Mouse (Mus musculus) limb, embryonic 10.5 days (tissue): ENCODE results near the gene S1pr4. TPM values are rescaled to one million over a fixed set of nuclear protein-coding genes. Genes with fewer than 3 reads are reported as not detected.
A peak's percentile ranks its signal among the peaks of the same experiment; 100 is the strongest.

Experiments used
- DNase-seq: peaks from one replicate; pipeline ENCODE4 v3.0.0-alpha.2; 2017; ENCODE audit warnings: low spot score
- H3K27ac ChIP-seq: fragments of 300-500 bp; sonication (generic); 2 replicates; pipeline ENCODE4 v1.5.1; 2016; ENCODE audit warnings: mild to moderate bottlenecking
- H3K27me3 ChIP-seq: fragments of 300-500 bp; sonication (generic); 2 replicates; pipeline ENCODE4 v1.6.1; 2016; ENCODE audit warnings: low read depth, mild to moderate bottlenecking; ENCODE audit not compliant: poor library complexity, severe bottlenecking
- H3K36me3 ChIP-seq: fragments of 300-500 bp; sonication (generic); 2 replicates; pipeline ENCODE4 v1.6.1; 2016; ENCODE audit warnings: mild to moderate bottlenecking, moderate library complexity
- H3K4me1 ChIP-seq: fragments of 300-500 bp; sonication (generic); 2 replicates; pipeline ENCODE4 v1.6.1; 2016
- H3K4me3 ChIP-seq: fragments of 300-500 bp; sonication (generic); 2 replicates; pipeline ENCODE4 v1.5.1; 2016; ENCODE audit warnings: mild to moderate bottlenecking, moderate library complexity
- H3K9me3 ChIP-seq: fragments of 300-500 bp; sonication (generic); replicated peaks from 2 replicates; pipeline ENCODE4 v1.6.1; 2016; ENCODE audit warnings: mild to moderate bottlenecking
- WGBS: fragments of 180-500 bp; shearing (Covaris S2); methylation state at CpG from one replicate; pipeline ENCODE4 v1.1.7; 2016; 5-methylcytosine and 5-hydroxymethylcytosine counted together
- polyA plus RNA-seq: library from polyadenylated mRNA; unstranded; fragments of >200 nt; fragmentation: Nextera tagmentation; extraction: Ambion mirVana; gene quantifications from 2 replicates; pipeline ENCODE4 v1.2.1, GENCODE M21; 2016

Gene S1pr4
- polyA plus RNA-seq, 1 experiment from 2014 or later: 0.34 TPM

DNA sequence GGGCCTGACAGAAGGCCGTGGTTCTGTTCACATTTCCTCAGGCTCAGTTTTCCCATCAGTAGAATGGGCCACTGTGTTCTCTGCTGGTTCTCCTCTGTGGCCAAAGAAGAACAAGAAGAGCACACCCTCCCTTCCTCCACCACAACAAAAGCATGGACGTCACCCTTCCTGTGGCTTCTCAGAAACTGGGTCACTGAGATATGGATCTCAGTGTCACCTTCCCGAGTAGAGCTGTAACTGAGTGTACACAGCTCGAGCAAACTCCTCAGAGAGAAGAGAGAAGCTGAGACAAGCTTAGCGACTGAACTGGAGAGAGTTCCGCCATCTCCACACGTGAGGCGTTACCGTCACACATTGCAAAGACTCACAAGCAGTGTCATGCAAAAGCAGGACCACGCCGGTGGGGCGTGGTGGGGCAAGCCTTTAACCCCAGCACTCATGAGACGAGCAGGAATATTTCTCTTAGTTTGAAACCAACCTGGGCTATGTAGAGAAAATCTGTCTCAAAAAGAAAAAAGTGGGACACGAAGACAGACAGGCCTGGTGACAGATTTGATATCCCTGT is 10.4 kb upstream of the S1pr4 start:
- Histone ChIP-seq H3K36me3 (no peaks in the 10 kb centered on the region), H3K27ac (no peak overlapping the region), H3K4me1 (peaks cover 6% of the 10 kb centered on the region; the same call in 1 of the 2 replicates), H3K4me3 (no peak overlapping the region), H3K9me3 (0 out of 2 replicates have a peak, but pooled peaks cover 2% of the 10 kb centered on the region), H3K27me3 (peaks cover 29% of the 10 kb centered on the region)
- DNase-seq: no peak
- WGBS: 84% methylated on average over 14 of the region's 14 CpGs

DNA sequence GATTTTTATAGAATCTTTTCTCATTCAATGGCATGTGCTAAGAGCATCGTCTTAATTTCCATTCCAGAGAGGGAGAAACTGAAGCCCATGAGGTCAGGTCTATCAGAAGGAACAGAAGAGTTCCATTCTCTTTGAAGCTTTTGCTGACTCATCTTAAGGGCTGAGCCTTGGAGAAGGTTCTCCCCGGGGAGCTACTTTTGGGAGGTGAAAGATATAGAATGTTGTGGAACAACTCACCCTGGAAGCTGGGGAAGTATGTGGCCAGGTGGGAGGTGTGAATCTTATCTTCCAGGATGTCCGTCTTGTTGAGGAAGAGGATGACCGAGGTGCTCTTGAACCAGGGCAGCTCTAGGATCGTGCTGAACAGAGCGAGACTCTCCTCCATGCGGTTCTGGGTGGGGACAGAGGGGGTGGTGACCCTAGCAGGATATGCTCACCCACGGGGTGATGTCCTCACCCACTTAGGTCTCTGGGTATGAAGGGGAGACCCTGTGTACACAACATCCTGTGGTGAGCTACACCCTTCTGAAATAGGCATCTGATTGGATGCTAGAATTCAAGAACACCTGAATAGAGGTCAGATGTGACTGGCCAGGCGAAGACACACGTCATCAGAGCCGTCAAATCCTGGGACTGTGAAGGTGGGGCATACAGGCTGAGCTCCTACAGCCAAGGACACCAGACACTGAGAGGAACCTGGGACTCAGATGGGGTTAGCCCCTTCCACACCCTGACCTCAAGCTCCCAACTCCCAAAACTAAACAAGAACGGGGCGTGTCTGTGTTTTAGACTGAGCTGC is 8.0 kb upstream of the S1pr4 start:
- Histone ChIP-seq H3K4me3 (no peak overlapping the region), H3K4me1 (peaks cover 8% of the 10 kb centered on the region), H3K27me3 (peaks cover 31% of the 10 kb centered on the region), H3K36me3 (no peaks in the 10 kb centered on the region), H3K9me3 (no peaks in the 10 kb centered on the region), H3K27ac (no peak overlapping the region)
- DNase-seq: no peak
- 74% methylated on average over 13 of the region's 13 CpGs for WGBS

DNA sequence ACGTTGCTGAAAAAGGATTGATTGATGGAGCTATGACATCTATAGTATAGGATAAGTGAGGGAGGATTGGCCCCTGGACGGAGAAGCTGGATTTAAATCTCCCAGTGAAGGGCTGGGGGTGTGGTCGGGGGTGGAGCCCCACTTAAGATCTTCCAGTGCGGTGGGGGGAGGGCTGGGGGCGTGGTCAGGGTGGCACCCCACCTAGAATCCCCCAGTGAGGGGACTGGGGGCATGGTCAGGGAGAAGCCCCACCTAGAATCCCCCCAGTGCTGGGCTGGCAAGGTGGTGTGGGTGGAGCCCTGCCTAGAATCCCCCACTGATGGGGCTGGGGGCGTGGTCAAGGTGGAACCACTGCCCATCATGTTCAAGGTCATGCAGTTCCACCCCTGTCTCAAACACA is 7.2 kb upstream of the S1pr4 start:
- H3K4me1 ChIP-seq: peaks cover 10% of the 10 kb centered on the region
- 32% methylated on average over 6 of the region's 6 CpGs for WGBS
- H3K36me3 ChIP-seq: no peaks in the 10 kb centered on the region
- H3K4me3 ChIP-seq: no peak overlapping the region
- H3K9me3 ChIP-seq: no peaks in the 10 kb centered on the region
- DNase-seq: no peak
- peaks cover 26% of the 10 kb centered on the region for H3K27me3 ChIP-seq
- H3K27ac ChIP-seq: no peak overlapping the region

DNA sequence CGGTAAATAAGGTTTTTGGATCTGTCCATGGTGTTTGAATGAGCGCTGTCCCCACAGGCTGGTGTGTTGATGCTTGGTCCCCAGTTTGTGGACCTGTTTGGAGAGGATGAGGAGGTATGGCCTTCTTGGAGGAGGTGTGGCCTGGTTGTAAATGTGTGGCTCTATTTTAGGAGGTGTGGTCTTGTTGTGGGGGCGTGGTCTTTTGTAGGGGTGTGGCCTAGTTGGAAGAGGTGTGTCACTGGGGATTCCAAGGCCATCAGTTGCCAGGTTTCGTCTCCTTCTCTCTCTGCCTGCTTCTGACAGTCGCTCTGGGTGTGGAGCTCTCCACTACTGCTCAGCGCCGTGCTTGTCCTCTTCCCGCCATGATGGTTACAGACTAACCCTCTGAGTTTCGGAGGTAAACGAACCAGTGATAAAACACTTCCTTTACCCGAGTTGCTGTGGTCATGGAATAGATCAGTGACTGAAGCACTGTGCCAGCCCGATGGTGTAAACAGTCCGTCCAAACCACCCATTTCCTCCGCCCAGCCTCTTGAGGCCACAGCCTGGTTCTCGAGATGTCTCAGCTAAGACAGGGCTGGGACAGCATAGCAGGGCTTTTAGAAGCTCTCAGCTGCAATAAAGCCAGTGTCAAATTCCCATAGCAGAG is 5.2 kb upstream of the S1pr4 start:
- Histone ChIP-seq H3K27me3 (peaks cover 12% of the 10 kb centered on the region), H3K4me1 (peaks cover 6% of the 10 kb centered on the region), H3K9me3 (no peaks in the 10 kb centered on the region), H3K36me3 (no peaks in the 10 kb centered on the region), H3K27ac (no peak overlapping the region), H3K4me3 (no peak overlapping the region)
- no peak for DNase-seq
- 80% methylated on average over 15 of the region's 15 CpGs for WGBS

DNA sequence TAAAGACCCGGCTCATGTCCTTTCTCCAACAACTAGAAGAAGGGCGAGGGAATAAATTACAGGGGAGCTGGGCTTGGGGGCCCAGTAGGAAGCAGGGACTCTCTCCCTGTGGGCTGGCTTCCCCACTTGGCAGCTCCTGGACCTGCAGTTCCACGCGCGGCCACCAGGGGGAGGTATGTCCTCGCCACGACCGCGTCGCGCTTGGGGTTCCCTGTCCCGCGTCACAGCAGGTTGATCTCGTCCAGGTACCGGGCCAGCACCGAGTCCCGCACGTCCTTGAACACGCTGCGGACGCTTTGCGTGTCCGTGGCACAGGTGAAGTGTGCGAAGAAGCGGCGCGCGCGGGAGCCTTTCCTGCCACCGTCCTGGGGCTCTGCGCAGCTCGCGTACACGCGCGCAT is 2.7 kb upstream of the S1pr4 start:
- 0 out of 2 replicates have a peak overlapping the region, but pooled peaks have one; percentile 26 for H3K27ac ChIP-seq
- 10% methylated on average over 36 of the region's 36 CpGs for WGBS

DNA sequence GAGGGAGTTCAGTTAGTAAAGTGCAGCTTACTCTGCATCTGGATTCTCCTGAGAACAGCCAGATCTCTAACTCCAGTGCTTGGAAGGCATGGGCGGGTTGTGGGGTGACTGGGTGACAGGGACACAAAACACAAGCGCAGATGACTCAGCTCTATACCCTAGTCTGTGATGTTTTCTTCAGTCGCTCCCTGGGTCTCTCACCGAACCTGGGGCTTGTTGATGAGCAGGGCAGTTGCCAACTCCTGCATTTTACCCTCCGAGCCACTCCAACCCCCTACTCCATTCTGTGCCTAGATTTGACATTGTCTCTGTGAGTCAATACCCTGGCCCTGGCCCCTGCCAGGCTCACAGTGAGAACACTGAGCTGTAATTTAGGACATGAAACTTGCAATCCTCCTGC is 1.9 kb upstream of the S1pr4 start:
- Histone ChIP-seq H3K4me3 (no peak overlapping the region), H3K36me3 (no peaks in the 10 kb centered on the region), H3K4me1 (peaks cover 25% of the 10 kb centered on the region), H3K27me3 (peaks cover 12% of the 10 kb centered on the region), H3K27ac (no peak overlapping the region), H3K9me3 (no peaks in the 10 kb centered on the region)
- 85% methylated on average over 5 of the region's 5 CpGs for WGBS
- DNase-seq: no peak

More for the DNA sequence above, 2.7 kb upstream of the S1pr4 start:
- Histone ChIP-seq H3K9me3 (no peaks in the 10 kb centered on the region), H3K4me1 (peaks cover 20% of the 10 kb centered on the region), H3K27me3 (peaks cover 12% of the 10 kb centered on the region), H3K4me3 (peak overlapping the region; percentile 43), H3K36me3 (no peaks in the 10 kb centered on the region)
- peak; percentile 95 for DNase-seq

DNA sequence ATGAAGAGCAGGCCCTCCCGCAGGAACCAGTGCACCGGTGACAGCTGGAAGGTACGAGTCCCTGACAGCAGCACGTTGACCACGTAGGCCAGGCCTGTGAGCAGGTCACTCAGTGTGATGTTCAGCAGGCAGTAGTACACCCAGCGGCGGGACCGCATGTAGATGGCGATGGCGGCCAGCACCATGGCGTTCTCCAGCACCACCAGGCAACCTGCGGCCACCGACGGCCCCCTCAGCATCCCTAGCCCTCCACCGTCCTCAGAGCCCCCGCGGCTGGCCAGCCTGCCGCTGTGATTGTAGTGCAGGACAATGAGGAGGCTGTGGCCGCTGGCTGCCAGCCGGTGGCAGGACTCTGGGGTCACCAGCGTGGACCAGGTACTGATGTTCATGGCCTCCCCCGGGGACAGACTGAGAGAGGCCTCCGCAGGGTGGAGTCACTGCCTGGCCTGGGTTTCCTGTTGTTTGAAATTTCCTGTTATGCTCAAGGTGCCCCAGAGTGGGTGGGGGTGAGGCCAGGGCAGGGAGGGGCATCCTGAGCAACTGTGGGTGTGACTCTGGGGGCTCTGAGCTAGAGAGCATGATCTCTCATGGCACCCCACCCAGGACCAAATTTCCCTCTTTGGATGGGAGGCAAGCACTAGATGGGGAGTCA is 556 bp downstream of the S1pr4 start:
- H3K27me3 ChIP-seq: peaks cover 12% of the 10 kb centered on the region
- peak overlapping the region; percentile 64; the same call in 1 of the 2 replicates for H3K27ac ChIP-seq
- 0 out of 2 replicates have a peak overlapping the region, but pooled peaks have one; percentile 10 for H3K4me3 ChIP-seq
- peaks cover 41% of the 10 kb centered on the region for H3K4me1 ChIP-seq
- no peak for DNase-seq
- no peaks in the 10 kb centered on the region for H3K9me3 ChIP-seq
- H3K36me3 ChIP-seq: 0 out of 2 replicates have a peak, but pooled peaks cover 4% of the 10 kb centered on the region
- WGBS: 75% methylated on average over 23 of the region's 23 CpGs

DNA sequence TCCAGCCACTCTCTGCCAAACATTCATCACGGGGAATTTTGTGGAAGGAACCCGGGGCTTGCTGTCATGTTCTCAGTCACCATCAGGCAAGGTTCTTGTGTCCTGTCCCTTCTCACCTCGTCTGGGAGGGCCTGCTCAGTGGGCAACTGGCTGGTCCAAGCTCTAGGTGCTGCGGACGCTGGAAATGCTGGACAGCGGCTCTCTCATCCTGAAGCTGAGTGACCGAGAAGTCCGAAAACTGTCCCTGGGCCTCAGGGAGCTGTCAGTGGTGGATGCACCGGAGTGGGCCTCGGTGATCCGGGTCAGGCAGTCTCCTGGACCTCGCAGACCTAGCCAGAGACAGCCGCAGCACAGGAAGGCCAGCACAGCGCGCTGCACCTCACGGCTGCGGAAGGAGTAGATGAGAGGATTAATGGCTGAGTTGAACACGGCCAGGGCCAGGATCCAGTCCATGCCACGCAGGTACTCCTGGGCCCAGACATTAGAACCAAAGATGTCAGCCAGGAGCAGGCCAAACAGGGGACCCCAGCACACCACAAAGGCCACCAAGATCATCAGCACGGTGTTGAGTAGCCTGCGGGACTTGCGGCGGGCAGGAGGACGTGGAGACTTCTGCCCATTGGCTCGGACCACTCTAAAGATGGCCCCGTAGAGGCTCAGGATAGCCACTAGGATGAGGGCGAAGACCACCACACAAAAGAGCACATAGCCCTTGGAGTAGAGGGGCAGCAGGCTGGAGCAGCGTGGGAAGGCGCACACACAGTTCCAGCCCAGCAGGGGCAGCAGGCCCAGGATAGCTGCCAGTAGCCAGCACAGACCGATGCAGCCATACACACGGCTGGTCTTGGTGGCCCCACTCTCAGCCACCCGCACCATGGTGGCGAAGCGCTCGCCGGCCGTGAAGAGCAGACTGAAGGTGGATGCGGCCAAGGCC is 1.3 kb downstream of the S1pr4 start:
- no peak for DNase-seq
- Histone ChIP-seq H3K9me3 (no peaks in the 10 kb centered on the region), H3K4me3 (0 out of 2 replicates have a peak overlapping the region, but pooled peaks have one; percentile 10), H3K27ac (0 out of 2 replicates have a peak overlapping the region, but pooled peaks have one; percentile 64), H3K4me1 (peaks cover 48% of the 10 kb centered on the region), H3K36me3 (peaks cover 12% of the 10 kb centered on the region), H3K27me3 (peaks cover 9% of the 10 kb centered on the region)
- WGBS: 88% methylated on average over 38 of the region's 38 CpGs

DNA sequence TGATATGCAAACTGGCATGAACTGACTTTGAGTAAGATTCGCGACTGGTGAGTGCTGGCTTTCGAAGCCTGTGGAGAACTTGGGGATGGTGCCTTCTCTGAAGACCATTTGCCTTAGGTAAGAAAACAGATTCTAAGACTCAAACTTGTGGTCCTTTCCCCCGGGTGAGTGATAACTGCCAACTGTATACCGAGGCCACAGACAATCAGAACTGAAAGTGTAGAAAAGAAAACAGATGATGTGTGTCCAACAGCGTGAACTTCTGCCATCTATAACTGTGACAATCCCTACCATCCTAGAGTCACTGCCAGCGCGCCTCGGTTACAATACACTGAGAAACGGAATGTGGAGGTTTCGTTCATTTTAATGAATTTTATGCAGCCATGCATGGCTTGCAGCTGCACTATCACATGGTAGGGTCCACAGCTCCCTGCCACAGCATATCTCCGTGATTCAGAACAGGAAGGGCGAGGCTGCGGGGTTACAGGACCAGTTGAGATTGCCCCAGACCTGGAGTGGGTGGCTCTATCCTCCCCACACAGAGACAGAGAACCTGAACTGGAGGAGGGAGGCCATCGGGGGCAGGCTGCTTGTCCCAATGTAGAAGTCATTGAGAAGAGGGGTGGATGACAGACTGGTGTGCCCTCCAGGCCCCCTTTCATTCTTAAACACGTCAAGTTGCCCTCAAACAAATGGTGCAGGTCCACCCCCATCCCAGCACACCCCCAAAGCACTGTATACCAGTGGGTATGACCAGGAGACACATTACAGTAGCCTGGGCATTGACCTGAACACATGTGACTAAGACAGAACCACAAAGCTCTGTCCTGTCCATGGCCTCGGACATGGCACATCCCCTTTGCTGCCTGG is 2.3 kb downstream of the S1pr4 start:
- no peaks in the 10 kb centered on the region for H3K9me3 ChIP-seq
- DNase-seq: no peak
- WGBS: 88% methylated on average over 17 of the region's 17 CpGs
- H3K4me1 ChIP-seq: peaks cover 43% of the 10 kb centered on the region
- H3K4me3 ChIP-seq: peak overlapping the region; percentile 90; the same call in 1 of the 2 replicates
- H3K27ac ChIP-seq: peak overlapping the region; percentile 87; the same call in 1 of the 2 replicates
- H3K36me3 ChIP-seq: peaks cover 21% of the 10 kb centered on the region
- H3K27me3 ChIP-seq: no peaks in the 10 kb centered on the region

DNA sequence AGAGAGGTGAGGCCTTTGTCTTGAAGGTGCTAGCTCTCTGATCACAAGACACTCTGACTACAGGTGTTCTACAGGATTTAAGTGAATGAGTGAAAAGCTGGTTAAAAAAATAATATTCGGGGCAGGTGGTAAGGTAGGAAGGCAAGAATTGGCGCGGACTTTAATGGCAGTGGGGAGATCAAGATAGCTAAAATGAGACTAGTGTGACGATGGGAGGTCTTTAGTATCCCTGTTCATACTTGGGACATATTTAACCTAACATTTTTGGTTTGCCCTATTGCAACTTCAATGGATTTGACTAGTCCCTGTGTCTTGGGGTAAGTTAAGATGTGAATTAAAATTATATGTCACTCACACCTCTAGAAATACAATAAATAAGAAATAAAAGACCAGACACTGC is 3.0 kb downstream of the S1pr4 start:
- Histone ChIP-seq H3K4me1 (peaks cover 42% of the 10 kb centered on the region), H3K9me3 (no peaks in the 10 kb centered on the region), H3K4me3 (peak overlapping the region; percentile 90), H3K36me3 (peaks cover 28% of the 10 kb centered on the region), H3K27ac (peak overlapping the region; percentile 87), H3K27me3 (no peaks in the 10 kb centered on the region)
- no peak for DNase-seq
- 36% methylated on average over 4 of the region's 4 CpGs for WGBS

DNA sequence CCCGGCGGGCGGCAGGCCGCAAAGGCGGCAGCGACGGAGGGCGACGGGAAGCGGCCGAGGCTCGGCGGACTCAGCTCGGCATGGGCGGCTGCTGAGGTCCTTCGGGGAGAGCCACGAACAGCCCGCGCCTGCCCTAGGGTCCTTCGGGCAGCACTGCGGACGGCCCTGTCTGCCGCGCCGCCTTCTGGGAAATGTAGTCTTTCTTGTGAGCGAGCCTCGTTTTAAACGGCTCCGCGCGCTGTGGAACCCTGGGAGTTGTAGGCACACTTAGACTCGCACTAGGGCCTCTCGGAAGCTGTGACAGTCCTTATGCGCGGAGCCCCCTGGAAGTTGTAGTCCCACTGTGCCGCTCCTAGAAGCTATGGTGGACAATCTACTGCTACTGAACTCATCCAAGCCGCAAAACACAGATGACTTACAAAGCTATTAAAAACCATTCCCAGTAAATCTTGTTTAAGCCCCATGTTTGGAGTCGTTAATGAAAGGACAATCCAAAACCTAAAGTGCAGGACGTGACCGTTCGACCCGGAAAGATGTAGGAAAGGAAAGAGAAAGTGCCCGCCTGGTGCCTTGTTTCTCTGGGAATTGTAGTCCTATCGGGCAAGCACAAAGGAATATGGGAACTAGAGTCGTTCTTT is 3.5 kb downstream of the S1pr4 start, which contains the start of gene Ncln:
Gene Ncln, minus strand, starts transcription at position 129 of the 638 bp plus-strand sequence.
- H3K27me3 ChIP-seq: no peaks in the 10 kb centered on the region
- no peaks in the 10 kb centered on the region for H3K9me3 ChIP-seq
- DNase-seq: peak; percentile 99
- under 1% methylated on average over 45 of the region's 45 CpGs for WGBS
- H3K36me3 ChIP-seq: peaks cover 34% of the 10 kb centered on the region
- H3K27ac ChIP-seq: peak within 1 kb of the TSS; percentile 87
- H3K4me3 ChIP-seq: peak within 1 kb of the TSS; percentile 90
- peaks cover 42% of the 10 kb centered on the region for H3K4me1 ChIP-seq
